Mouse (Mus musculus) stomach, embryonic 15.5 days (tissue): ENCODE results near the gene Kif16b. TPM values are rescaled to one million over a fixed set of nuclear protein-coding genes. Genes with fewer than 3 reads are reported as not detected.
A peak's percentile ranks its signal among the peaks of the same experiment; 100 is the strongest.

ENCODE experiments used
- ATAC-seq: fragments of 200-750 bp; cut with Nextera tagmentation; 2 replicates; pipeline ENCODE4 v1.8.0; 2017; ENCODE audit warnings: low read depth, moderate number of reproducible peaks, moderate TSS enrichment; ENCODE audit not compliant: insufficient read depth, low FRiP score
- H3K27ac ChIP-seq: fragments of 300-500 bp; sonication (generic); 2 replicates; pipeline ENCODE4 v1.5.1; 2015; ENCODE audit warnings: mild to moderate bottlenecking, inconsistent platforms
- H3K27me3 ChIP-seq: fragments of 300-500 bp; sonication (generic); replicated peaks from 2 replicates; pipeline ENCODE4 v1.6.1; 2015; ENCODE audit warnings: inconsistent platforms
- H3K36me3 ChIP-seq: fragments of 300-500 bp; sonication (generic); 2 replicates; pipeline ENCODE4 v1.6.1; 2015; ENCODE audit warnings: inconsistent platforms
- H3K4me1 ChIP-seq: fragments of 300-500 bp; sonication (generic); 2 replicates; pipeline ENCODE4 v1.6.1; 2015; ENCODE audit warnings: inconsistent platforms
- H3K4me2 ChIP-seq: fragments of 300-500 bp; sonication (generic); 2 replicates; pipeline ENCODE4 v1.6.1; 2015; ENCODE audit warnings: mild to moderate bottlenecking, inconsistent platforms
- H3K4me3 ChIP-seq: fragments of 300-500 bp; sonication (generic); replicated peaks from 2 replicates; pipeline ENCODE4 v1.5.1; 2015; ENCODE audit warnings: inconsistent platforms
- H3K9ac ChIP-seq: fragments of 300-500 bp; sonication (generic); 2 replicates; pipeline ENCODE4 v1.6.1; 2015; ENCODE audit warnings: inconsistent platforms
- H3K9me3 ChIP-seq: fragments of 300-500 bp; sonication (generic); 2 replicates; pipeline ENCODE4 v1.6.1; 2016; ENCODE audit warnings: inconsistent platforms
- WGBS: fragments of 180-500 bp; shearing (Covaris S2); methylation state at CpG from one replicate; pipeline ENCODE4 v1.1.7; 2015; 5-methylcytosine and 5-hydroxymethylcytosine counted together
- polyA plus RNA-seq: library from polyadenylated mRNA; unstranded; fragments of >200 nt; fragmentation: Nextera tagmentation; extraction: Ambion mirVana; gene quantifications from 2 replicates; pipeline ENCODE4 v1.2.1, GENCODE M21; 2015

The Kif16b gene
- polyA plus RNA-seq, 1 experiment from 2014 or later: 12.5 TPM

DNA sequence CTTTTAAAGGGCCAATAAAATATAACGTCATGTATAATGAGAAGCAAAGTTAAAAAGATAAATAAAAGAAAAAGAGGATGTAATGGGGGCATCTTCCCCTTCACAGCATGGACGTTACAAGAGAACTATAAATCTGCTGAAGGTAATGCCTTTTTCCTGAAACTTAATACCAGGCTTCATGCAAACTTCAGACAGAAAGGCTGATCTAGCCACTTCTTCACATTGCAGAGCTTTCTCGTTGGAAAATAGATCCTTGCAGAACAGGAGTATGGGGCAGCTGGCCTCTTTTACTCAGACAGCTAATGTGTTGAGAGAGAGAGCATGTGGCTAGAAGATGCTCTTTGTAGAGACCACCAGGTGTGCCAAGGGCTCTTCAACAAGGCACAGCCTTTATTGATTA is 276.2 kb downstream of the Kif16b start:
- no peaks in the 10 kb centered on the region for H3K9me3 ChIP-seq
- 38% methylated on average over 3 of the region's 3 CpGs for WGBS

DNA sequence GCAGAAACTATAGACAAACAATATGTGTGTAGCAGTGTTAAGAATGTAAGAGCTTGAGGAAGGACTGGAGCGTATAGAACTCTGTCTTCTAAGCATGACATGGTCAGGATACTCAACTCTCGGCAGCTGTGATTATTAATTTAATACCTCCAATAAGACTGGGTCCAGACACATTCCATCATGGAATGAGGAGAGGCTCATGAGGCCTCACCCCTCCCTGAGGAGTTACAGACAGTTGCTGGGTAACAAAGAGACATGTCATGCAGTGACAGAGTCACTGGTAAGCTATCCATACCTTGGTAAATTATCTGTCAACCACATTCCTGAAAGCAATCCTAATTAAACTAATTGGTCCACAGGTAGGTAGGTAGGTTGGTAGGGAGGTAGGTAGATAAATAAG is 277.1 kb downstream of the Kif16b start:
- Histone ChIP-seq H3K27ac (no peak overlapping the region), H3K27me3 (no peaks in the 10 kb centered on the region), H3K9me3 (no peaks in the 10 kb centered on the region), H3K4me2 (no peak overlapping the region), H3K9ac (no peak overlapping the region), H3K4me1 (no peaks in the 10 kb centered on the region), H3K4me3 (no peak overlapping the region), H3K36me3 (peaks cover 2% of the 10 kb centered on the region; the same call in 1 of the 2 replicates)
- no peak for ATAC-seq
- WGBS: 64% methylated on average over 2 of the region's 2 CpGs

More for the DNA sequence above, 276.2 kb downstream of the Kif16b start:
- Histone ChIP-seq H3K4me1 (no peaks in the 10 kb centered on the region), H3K27ac (no peak overlapping the region), H3K4me3 (no peak overlapping the region), H3K9ac (no peak overlapping the region), H3K36me3 (no peaks in the 10 kb centered on the region), H3K4me2 (no peak overlapping the region), H3K27me3 (no peaks in the 10 kb centered on the region)
- no peak for ATAC-seq

DNA sequence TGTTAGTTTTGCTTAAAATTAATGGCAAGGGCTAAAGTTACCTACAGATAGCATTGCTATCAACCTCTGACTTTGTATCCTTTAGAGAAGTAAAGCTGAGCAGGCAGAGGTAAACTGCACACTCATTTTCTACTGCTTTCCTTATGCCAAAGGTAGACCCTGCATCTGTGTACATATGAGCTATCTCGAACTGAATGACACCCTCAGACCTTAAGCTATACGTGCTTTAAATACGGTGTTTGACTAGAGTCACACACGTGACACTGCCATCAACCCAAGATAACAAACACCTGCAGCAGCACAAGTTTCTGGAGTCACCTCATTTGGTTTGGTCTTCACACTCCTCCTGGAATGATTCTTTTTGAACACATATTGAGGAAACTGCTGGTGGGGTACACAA is 280.2 kb downstream of the Kif16b start:
- Histone ChIP-seq H3K4me2 (no peak overlapping the region), H3K27me3 (no peaks in the 10 kb centered on the region), H3K4me3 (no peak overlapping the region), H3K36me3 (peaks cover 3% of the 10 kb centered on the region; the same call in 1 of the 2 replicates), H3K9ac (no peak overlapping the region), H3K27ac (no peak overlapping the region), H3K4me1 (no peaks in the 10 kb centered on the region), H3K9me3 (no peaks in the 10 kb centered on the region)
- WGBS: 68% methylated on average over 4 of the region's 4 CpGs
- no peak for ATAC-seq

DNA sequence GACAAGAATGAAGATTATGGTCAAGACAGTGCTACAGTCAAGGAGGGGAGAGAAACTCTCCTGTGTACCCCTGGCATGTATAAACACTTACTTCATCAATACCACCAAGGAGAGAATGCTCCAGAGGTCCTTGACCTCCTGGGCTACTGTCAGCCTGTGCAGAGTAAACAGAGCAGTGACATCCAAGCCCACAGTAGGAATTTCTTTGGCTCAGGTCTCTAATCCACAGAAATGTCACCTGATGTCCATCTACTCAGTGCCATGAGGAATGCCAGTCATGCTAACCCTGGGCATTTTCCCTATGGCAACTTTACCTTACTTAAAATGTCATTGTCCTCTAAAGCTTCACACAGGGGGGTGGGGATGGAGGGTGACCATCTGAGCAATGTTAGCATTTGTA is 281.4 kb downstream of the Kif16b start:
- no peak overlapping the region for H3K9ac ChIP-seq
- H3K4me2 ChIP-seq: no peak overlapping the region
- no peak for ATAC-seq
- peaks cover 3% of the 10 kb centered on the region; the same call in 1 of the 2 replicates for H3K36me3 ChIP-seq
- no peak overlapping the region for H3K27ac ChIP-seq
- H3K9me3 ChIP-seq: no peaks in the 10 kb centered on the region
- H3K27me3 ChIP-seq: no peaks in the 10 kb centered on the region
- no peaks in the 10 kb centered on the region for H3K4me1 ChIP-seq
- H3K4me3 ChIP-seq: no peak overlapping the region

DNA sequence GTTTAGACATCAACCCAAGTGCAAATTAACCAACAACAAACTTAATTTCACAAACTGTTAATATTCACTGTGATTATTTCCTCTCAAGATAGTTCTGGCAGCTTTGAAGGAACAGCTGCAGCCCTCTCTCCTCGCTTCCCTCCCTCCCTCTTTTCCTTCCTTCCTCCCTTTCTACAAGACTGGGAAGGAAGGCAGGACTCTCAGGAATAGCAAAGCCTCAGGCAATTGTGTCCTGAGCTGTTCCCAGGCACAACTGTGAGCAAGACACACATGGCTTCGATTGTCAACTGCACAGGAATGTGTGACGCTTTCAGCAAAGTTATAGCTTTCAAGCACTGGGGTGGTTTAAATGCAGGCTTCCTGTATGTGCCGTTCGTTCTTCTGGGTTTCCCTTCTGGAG is 286.8 kb downstream of the Kif16b start:
- WGBS: 65% methylated on average over 5 of the region's 5 CpGs
- ATAC-seq: no peak
- H3K4me1 ChIP-seq: no peaks in the 10 kb centered on the region
- H3K27ac ChIP-seq: no peak overlapping the region
- no peak overlapping the region for H3K4me2 ChIP-seq
- H3K9me3 ChIP-seq: no peaks in the 10 kb centered on the region
- H3K9ac ChIP-seq: no peak overlapping the region
- H3K27me3 ChIP-seq: no peaks in the 10 kb centered on the region
- H3K36me3 ChIP-seq: peaks cover 3% of the 10 kb centered on the region; the same call in 1 of the 2 replicates
- H3K4me3 ChIP-seq: no peak overlapping the region

DNA sequence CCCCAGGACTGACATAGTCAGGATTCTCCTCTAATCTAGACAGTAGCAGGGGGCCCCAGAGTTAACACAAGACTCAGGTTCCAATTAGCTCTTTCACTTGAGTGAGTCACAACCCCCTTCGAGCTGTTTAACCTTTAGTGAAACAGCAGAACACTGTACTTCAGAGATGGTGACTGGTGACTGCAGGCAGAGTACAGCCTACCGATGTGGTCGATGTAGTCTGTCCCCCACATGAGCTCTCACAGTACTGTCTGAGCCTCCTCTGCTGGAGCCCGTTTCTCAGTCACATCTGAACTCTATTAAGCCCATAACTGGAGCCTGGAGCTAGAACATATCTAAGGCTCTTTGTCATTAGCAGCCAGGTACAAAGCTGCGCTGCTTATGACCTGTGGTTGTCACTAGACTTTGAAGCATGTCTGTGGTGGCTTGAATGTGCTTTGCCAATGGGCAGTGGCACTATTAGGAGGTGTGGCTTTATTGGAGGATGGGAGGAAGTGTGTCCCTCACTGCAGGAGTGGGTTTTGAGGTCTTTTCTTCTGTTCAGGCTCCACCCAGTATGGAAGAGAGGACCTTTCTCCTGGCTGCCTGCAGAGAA is 288.9 kb downstream of the Kif16b start:
- 84% methylated on average over 5 of the region's 5 CpGs for WGBS
- Histone ChIP-seq H3K4me2 (no peak overlapping the region), H3K4me1 (no peaks in the 10 kb centered on the region), H3K4me3 (no peak overlapping the region), H3K27ac (no peak overlapping the region), H3K9ac (no peak overlapping the region), H3K36me3 (no peaks in the 10 kb centered on the region), H3K27me3 (no peaks in the 10 kb centered on the region), H3K9me3 (no peaks in the 10 kb centered on the region)
- no peak for ATAC-seq

DNA sequence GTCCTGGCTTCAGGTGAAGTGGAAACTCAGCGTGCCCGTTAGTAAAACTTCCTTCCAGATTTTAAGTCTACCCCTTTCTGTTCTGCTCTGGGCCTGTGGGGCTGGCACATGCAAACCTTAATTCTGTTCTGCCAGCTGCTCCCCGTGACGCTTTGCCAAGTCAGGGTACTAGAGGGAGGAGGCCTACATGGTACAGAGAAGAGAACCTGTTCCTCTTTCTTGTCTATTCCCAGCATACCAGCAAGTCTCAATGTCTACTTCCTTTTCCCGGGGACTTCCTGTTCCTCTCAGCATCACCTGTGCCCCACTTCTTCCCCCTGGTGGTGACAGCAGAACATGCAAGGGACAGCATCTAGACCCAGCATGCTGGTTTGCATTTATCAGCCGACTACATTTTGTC is 290.2 kb downstream of the Kif16b start:
- ATAC-seq: no peak
- Histone ChIP-seq H3K9ac (no peak overlapping the region), H3K4me1 (no peaks in the 10 kb centered on the region), H3K36me3 (no peaks in the 10 kb centered on the region), H3K27me3 (no peaks in the 10 kb centered on the region), H3K9me3 (no peaks in the 10 kb centered on the region), H3K4me2 (no peak overlapping the region), H3K4me3 (no peak overlapping the region), H3K27ac (no peak overlapping the region)
- 82% methylated on average over 6 of the region's 6 CpGs for WGBS

DNA sequence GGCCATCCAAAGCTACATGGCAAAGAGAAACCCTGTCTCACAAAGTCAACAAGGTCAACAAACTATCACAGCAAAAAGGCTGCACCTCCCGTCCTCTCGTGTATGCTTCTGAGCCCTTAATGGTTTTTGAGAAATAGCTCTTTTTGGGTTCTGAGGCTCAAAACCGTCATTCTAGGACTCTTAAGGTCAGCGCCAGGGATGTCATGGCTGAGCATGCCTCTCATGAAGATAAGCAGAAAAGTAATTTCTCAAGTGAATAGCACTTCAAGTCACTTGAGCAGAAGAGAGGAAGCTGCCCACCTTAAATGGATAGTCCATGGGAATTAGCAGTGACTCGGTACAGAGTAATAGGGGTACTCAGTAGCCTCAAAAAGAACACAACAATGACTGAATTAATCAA is 291.1 kb downstream of the Kif16b start:
- no peak overlapping the region for H3K4me2 ChIP-seq
- no peak overlapping the region for H3K27ac ChIP-seq
- no peaks in the 10 kb centered on the region for H3K9me3 ChIP-seq
- no peaks in the 10 kb centered on the region for H3K4me1 ChIP-seq
- no peaks in the 10 kb centered on the region for H3K36me3 ChIP-seq
- no peak overlapping the region for H3K4me3 ChIP-seq
- H3K9ac ChIP-seq: no peak overlapping the region
- no peak for ATAC-seq
- no peaks in the 10 kb centered on the region for H3K27me3 ChIP-seq
- 78% methylated on average over 5 of the region's 5 CpGs for WGBS

DNA sequence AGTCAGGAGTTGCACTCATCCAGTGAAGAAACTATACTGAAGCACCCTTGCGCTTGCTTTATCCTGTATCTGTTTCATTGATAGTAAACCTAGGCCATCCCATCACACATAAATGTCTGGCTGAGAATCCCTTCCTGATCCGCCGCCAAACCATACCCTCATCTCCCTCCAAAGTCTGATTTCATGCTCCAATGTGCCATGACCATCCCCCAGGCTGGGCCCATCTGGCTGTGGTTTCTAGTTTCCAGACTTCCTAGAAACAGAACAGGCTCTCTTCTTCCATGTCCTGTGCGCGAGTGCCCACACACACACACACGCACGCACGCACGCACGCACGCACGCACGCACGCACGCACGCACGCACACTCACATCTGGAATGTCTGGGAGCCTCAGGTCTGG is 292.6 kb downstream of the Kif16b start:
- Histone ChIP-seq H3K9me3 (no peaks in the 10 kb centered on the region), H3K27me3 (no peaks in the 10 kb centered on the region), H3K4me1 (no peaks in the 10 kb centered on the region), H3K36me3 (no peaks in the 10 kb centered on the region), H3K9ac (no peak overlapping the region), H3K4me2 (no peak overlapping the region), H3K27ac (no peak overlapping the region), H3K4me3 (no peak overlapping the region)
- WGBS: 92% methylated on average over 17 of the region's 17 CpGs
- no peak for ATAC-seq

DNA sequence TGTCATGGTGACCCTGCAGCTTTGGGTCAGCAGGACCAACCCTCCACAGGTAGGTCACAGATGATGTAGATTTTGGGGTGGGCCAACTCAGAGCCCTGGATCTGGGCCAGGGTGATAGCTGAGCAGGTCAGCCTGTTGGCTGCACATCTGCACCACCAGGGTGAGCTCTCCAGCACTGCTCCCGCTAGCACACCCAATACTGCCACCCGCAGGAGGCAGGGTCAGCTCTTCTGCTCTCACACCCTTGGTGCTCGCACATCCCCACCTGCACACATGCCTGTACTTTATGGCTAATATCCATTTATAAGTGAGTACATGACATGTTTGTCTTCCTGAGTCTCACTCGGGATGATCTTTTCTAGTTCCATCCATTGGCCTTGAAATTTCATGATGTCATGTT is 296.6 kb downstream of the Kif16b start:
- Histone ChIP-seq H3K4me3 (no peak overlapping the region), H3K27ac (no peak overlapping the region), H3K27me3 (no peaks in the 10 kb centered on the region), H3K36me3 (no peaks in the 10 kb centered on the region), H3K4me2 (no peak overlapping the region), H3K4me1 (no peaks in the 10 kb centered on the region), H3K9me3 (no peaks in the 10 kb centered on the region), H3K9ac (no peak overlapping the region)
- 57% methylated on average over 4 of the region's 4 CpGs for WGBS
- ATAC-seq: 0 out of 2 replicates have a peak, but pooled peaks have one; percentile 22

DNA sequence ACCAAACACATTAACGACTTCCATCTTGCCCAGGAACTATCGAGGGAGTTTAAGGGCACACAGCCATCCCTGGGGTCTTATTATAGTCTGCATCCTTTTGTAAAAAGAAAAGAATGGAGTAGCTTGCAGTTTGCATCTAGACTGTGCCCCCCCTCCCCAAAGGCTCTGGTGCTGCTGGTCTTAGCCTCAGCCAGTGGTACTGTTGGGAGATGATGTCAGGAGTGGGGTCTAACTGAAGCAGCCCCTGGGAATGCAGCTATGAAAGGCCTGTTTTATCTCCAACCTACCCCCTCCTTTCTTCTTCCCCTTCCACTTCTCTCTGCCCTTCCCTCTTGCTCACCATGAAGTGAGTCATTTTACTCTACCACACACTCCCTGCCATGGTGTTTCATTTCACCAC is 298.1 kb downstream of the Kif16b start:
- Histone ChIP-seq H3K9ac (no peak overlapping the region), H3K4me3 (no peak overlapping the region), H3K9me3 (no peaks in the 10 kb centered on the region), H3K27me3 (no peaks in the 10 kb centered on the region), H3K4me2 (no peak overlapping the region), H3K36me3 (no peaks in the 10 kb centered on the region), H3K27ac (no peak overlapping the region), H3K4me1 (no peaks in the 10 kb centered on the region)
- 51% methylated on average over 2 of the region's 2 CpGs for WGBS
- no peak for ATAC-seq

DNA sequence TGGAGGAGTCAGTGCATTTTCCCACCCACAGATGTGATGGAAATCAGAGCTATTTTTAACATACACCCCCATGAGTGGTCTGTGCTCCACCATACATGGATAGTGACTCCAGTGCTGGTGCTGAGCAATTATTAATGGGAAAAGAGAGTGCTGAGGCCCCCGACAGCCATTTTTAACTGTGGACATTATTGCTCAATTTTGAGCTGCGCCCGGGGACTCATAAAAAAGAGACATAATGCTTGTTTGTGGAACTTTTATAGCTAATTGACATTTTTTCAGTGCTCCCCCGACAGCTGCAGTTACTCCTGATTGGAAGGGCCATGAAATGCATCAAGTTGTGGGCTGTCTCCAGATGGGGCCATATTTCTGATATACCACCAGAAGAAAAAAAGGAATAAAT is 302.1 kb downstream of the Kif16b start:
- no peaks in the 10 kb centered on the region for H3K36me3 ChIP-seq
- no peak overlapping the region for H3K9ac ChIP-seq
- 60% methylated on average over 4 of the region's 4 CpGs for WGBS
- H3K9me3 ChIP-seq: no peaks in the 10 kb centered on the region
- no peak overlapping the region for H3K4me2 ChIP-seq
- no peak for ATAC-seq
- H3K4me3 ChIP-seq: no peak overlapping the region
- no peak overlapping the region for H3K27ac ChIP-seq
- no peaks in the 10 kb centered on the region for H3K27me3 ChIP-seq
- H3K4me1 ChIP-seq: no peaks in the 10 kb centered on the region
